Mouse (Mus musculus) midbrain, postnatal 0 days (tissue): ENCODE results near the gene Hnf1b. TPM values are rescaled to one million over a fixed set of nuclear protein-coding genes. Genes with fewer than 3 reads are reported as not detected.

Experiments used
- ATAC-seq: fragments of 200-750 bp; cut with Nextera tagmentation; 2 replicates; pipeline ENCODE4 v1.8.0; 2017; ENCODE audit warnings: moderate number of reproducible peaks, mild to moderate bottlenecking, moderate TSS enrichment, moderate library complexity; ENCODE audit not compliant: low FRiP score
- DNase-seq: peaks from one replicate; pipeline ENCODE4 v3.0.0-alpha.2; 2015; ENCODE audit warnings: low spot score
- H3K27ac ChIP-seq: fragments of 300-500 bp; sonication (generic); 2 replicates; pipeline ENCODE4 v1.5.1; 2014; ENCODE audit warnings: low read depth, mild to moderate bottlenecking, low read length, mixed read lengths
- H3K27me3 ChIP-seq: fragments of 300-500 bp; sonication (generic); 2 replicates; pipeline ENCODE4 v1.6.1; 2014; ENCODE audit warnings: low read length, control low read depth, mixed read lengths; ENCODE audit not compliant: insufficient read depth
- H3K36me3 ChIP-seq: fragments of 300-500 bp; sonication (generic); 2 replicates; pipeline ENCODE4 v1.6.1; 2014; ENCODE audit warnings: low read length, control low read depth, mixed read lengths; ENCODE audit not compliant: insufficient read depth
- H3K4me1 ChIP-seq: fragments of 300-500 bp; sonication (generic); 2 replicates; pipeline ENCODE4 v1.6.1; 2014; ENCODE audit warnings: mild to moderate bottlenecking, control low read depth, antibody characterized with exemption, low read length, mixed read lengths; ENCODE audit not compliant: insufficient read depth
- H3K4me2 ChIP-seq: fragments of 300-500 bp; sonication (generic); 2 replicates; pipeline ENCODE4 v1.6.1; 2014; ENCODE audit warnings: low read depth, mild to moderate bottlenecking, low read length, mixed read lengths; ENCODE audit not compliant: poor library complexity, severe bottlenecking
- H3K4me3 ChIP-seq: fragments of 300-500 bp; sonication (generic); 2 replicates; pipeline ENCODE4 v1.5.1; 2014; ENCODE audit warnings: low read depth, mild to moderate bottlenecking, low read length, moderate library complexity
- H3K9ac ChIP-seq: fragments of 300-500 bp; sonication (generic); replicated peaks from 2 replicates; pipeline ENCODE4 v1.6.1; 2014; ENCODE audit warnings: mild to moderate bottlenecking, low read length, moderate library complexity, mixed read lengths; ENCODE audit not compliant: poor library complexity, severe bottlenecking
- H3K9me3 ChIP-seq: fragments of 300-500 bp; sonication (generic); 2 replicates; pipeline ENCODE4 v1.6.1; 2016; ENCODE audit warnings: low read length, control low read depth
- CTCF ChIP-seq: IDR thresholded peaks from 2 replicates; pipeline ENCODE4 v1.5.1; 2016; ENCODE audit warnings: antibody characterized with exemption, mild to moderate bottlenecking
- WGBS: fragments of 180-500 bp; shearing (Covaris S2); extraction: QIAGEN DNeasy Blood & Tissue Kit; methylation state at CpG from one replicate; pipeline ENCODE4 v1.1.7; 2014; 5-methylcytosine and 5-hydroxymethylcytosine counted together
- polyA plus RNA-seq: library from polyadenylated mRNA; unstranded; fragments of >200 nt; fragmentation: Nextera tagmentation; extraction: Ambion mirVana; gene quantifications from 2 replicates; pipeline ENCODE4 v1.2.1, GENCODE M21; 2015
- total RNA-seq: library from RNA; depleted of rRNA; stranded (reverse); fragments of >200 nt; gene quantifications from 2 replicates; pipeline ENCODE4 v1.2.3, GENCODE M21; 2014

Hnf1b gene
- total and polyA plus RNA-seq, 2 experiments from 2014 or later: 0.31 TPM; not detected in 1

GRCm38 (mm10) chr11:83913824-83914311 is 64.0 kb downstream of the Hnf1b start:
- H3K27me3 ChIP-seq: no peaks in the 10 kb centered on the region
- TF ChIP-seq CTCF: no peak
- H3K36me3 ChIP-seq: no peaks in the 10 kb centered on the region
- DNase-seq (no peak), ATAC-seq (no peak)
- no peaks in the 10 kb centered on the region for H3K9me3 ChIP-seq
- no peak overlapping the region for H3K27ac ChIP-seq
- no peak overlapping the region for H3K9ac ChIP-seq
- no peak overlapping the region for H3K4me3 ChIP-seq
- no peaks in the 10 kb centered on the region for H3K4me1 ChIP-seq
- 84% methylated on average over 8 of the region's 8 CpGs for WGBS
- H3K4me2 ChIP-seq: no peak overlapping the region

- Histone ChIP-seq H3K36me3 (no peaks in the 10 kb centered on the region), H3K4me3 (no peak overlapping the region), H3K27ac (no peak overlapping the region), H3K4me2 (no peak overlapping the region), H3K9me3 (no peaks in the 10 kb centered on the region), H3K9ac (no peak overlapping the region), H3K4me1 (no peaks in the 10 kb centered on the region), H3K27me3 (no peaks in the 10 kb centered on the region)
- WGBS: 87% methylated on average over 4 of the region's 4 CpGs
- no peak for ATAC-seq
- TF ChIP-seq CTCF: no peak
- DNase-seq: no peak
These were observed 64.6 kb downstream of the Hnf1b start for GRCm38 (mm10) chr11:83914501-83914900.

- WGBS: 82% methylated on average over 2 of the region's 2 CpGs
- no peaks in the 10 kb centered on the region for H3K4me1 ChIP-seq
- no peak overlapping the region for H3K27ac ChIP-seq
- H3K4me3 ChIP-seq: no peak overlapping the region
- H3K27me3 ChIP-seq: no peaks in the 10 kb centered on the region
- H3K36me3 ChIP-seq: no peaks in the 10 kb centered on the region
- no peak overlapping the region for H3K9ac ChIP-seq
- TF ChIP-seq CTCF: no peak
- ATAC-seq (no peak), DNase-seq (no peak)
- H3K4me2 ChIP-seq: no peak overlapping the region
- H3K9me3 ChIP-seq: no peaks in the 10 kb centered on the region
These were observed 72.7 kb downstream of the Hnf1b start for GRCm38 (mm10) chr11:83922600-83922999.

GRCm38 (mm10) chr11:83927097-83927496 is 77.2 kb downstream of the Hnf1b start:
- Histone ChIP-seq H3K27ac (no peak overlapping the region), H3K27me3 (no peaks in the 10 kb centered on the region), H3K4me1 (no peaks in the 10 kb centered on the region), H3K9ac (no peak overlapping the region), H3K9me3 (no peaks in the 10 kb centered on the region), H3K4me3 (no peak overlapping the region), H3K36me3 (no peaks in the 10 kb centered on the region), H3K4me2 (no peak overlapping the region)
- peak; percentile 48 for TF ChIP-seq CTCF
- WGBS: 55% methylated on average over 3 of the region's 3 CpGs
- ATAC-seq (no peak), DNase-seq (no peak)

GRCm38 (mm10) chr11:83932506-83933106 is 82.7 kb downstream of the Hnf1b start:
- H3K27ac ChIP-seq: no peak overlapping the region
- no peaks in the 10 kb centered on the region for H3K9me3 ChIP-seq
- 85% methylated on average over 10 of the region's 10 CpGs for WGBS
- H3K36me3 ChIP-seq: no peaks in the 10 kb centered on the region
- ATAC-seq: no peak
- no peak overlapping the region for H3K4me3 ChIP-seq
- no peak for DNase-seq
- TF ChIP-seq CTCF: no peak
- no peak overlapping the region for H3K4me2 ChIP-seq
- no peak overlapping the region for H3K9ac ChIP-seq
- H3K4me1 ChIP-seq: no peaks in the 10 kb centered on the region
- H3K27me3 ChIP-seq: no peaks in the 10 kb centered on the region

- H3K27me3 ChIP-seq: no peaks in the 10 kb centered on the region
- H3K4me1 ChIP-seq: no peaks in the 10 kb centered on the region
- no peaks in the 10 kb centered on the region for H3K36me3 ChIP-seq
- H3K4me2 ChIP-seq: no peak overlapping the region
- H3K27ac ChIP-seq: no peak overlapping the region
- 89% methylated on average over 4 of the region's 4 CpGs for WGBS
- no peak overlapping the region for H3K9ac ChIP-seq
- H3K9me3 ChIP-seq: no peaks in the 10 kb centered on the region
- no peak for TF ChIP-seq CTCF
- DNase-seq: no peak
- ATAC-seq: no peak
- H3K4me3 ChIP-seq: no peak overlapping the region
These were observed 83.5 kb downstream of the Hnf1b start for GRCm38 (mm10) chr11:83933376-83933775.
